Mouse (Mus musculus): ENCODE data around the gene Hscb. TPM values are rescaled to one million over a fixed set of nuclear protein-coding genes. Genes with fewer than 3 reads are reported as not detected.

The Hscb gene
- polyA plus RNA-seq, 1 experiment, result 24.2 TPM

- no peaks in the 10 kb centered on the region for H3K27me3 ChIP-seq (ENCODE audit: control insufficient read depth, insufficient read depth, insufficient read length)
- TF ChIP-seq TCF3 (IDR thresholded peaks at IDR 0.05; ENCODE audit: insufficient read length, low read depth) (no peak), REST (IDR thresholded peaks at IDR 0.05; ENCODE audit: insufficient read depth, insufficient read length) (no peak), MAX (IDR thresholded peaks at IDR 0.05; ENCODE audit: low read depth) (no peak), MYOG (IDR thresholded peaks at IDR 0.05; ENCODE audit: control insufficient read depth in 1 of 3, insufficient read depth in 1 of 3, insufficient read length in 2 of 3, low read depth in 2 of 3) (no peak), USF1 (IDR thresholded peaks at IDR 0.05; ENCODE audit: low read depth) (no peak), POLR2AphosphoS2 (IDR thresholded peaks at IDR 0.05; ENCODE audit: insufficient read length, low read depth) (no peak), MYOD1 (IDR thresholded peaks at IDR 0.05; ENCODE audit: control insufficient read depth in 1 of 3, insufficient read length in 2 of 3, low read depth in 2 of 3) (no peak)
- H3K4me2 ChIP-seq (ENCODE audit: low read depth), result no peak overlapping the region
- no peak overlapping the region for H3K4me3 ChIP-seq
- H3K79me2 ChIP-seq (ENCODE audit: control insufficient read depth, insufficient read depth), result no peaks in the 10 kb centered on the region
- no peak overlapping the region for H3ac ChIP-seq (ENCODE audit: control insufficient read depth, insufficient read length)
- H3K36me3 ChIP-seq (ENCODE audit: control insufficient read depth, insufficient read depth), result no peaks in the 10 kb centered on the region
Measured at GRCm38 (mm10) chr5:110824421-110824820, 15.2 kb downstream of the Hscb start.

GRCm38 (mm10) chr5:110809667-110810325 is 29.8 kb downstream of the Hscb start, which contains the start of gene Ulk1:
Gene Ulk1 (minus strand): TSS chr5:110810097.
- H3K36me3 ChIP-seq (ENCODE audit: control insufficient read depth, insufficient read depth), result no peaks in the 10 kb centered on the region
- peak within 1 kb of the TSS; percentile 61 for H3K4me3 ChIP-seq
- H3K27me3 ChIP-seq (ENCODE audit: control insufficient read depth, insufficient read depth, insufficient read length), result no peaks in the 10 kb centered on the region
- peak; percentile 32 for TF ChIP-seq REST (IDR thresholded peaks at IDR 0.05; ENCODE audit: insufficient read depth, insufficient read length)
- TF ChIP-seq POLR2AphosphoS2 (IDR thresholded peaks at IDR 0.05; ENCODE audit: insufficient read length, low read depth), result peak; percentile 93
- no peak for TF ChIP-seq E2F4 (IDR thresholded peaks at IDR 0.05; ENCODE audit: insufficient read depth)
- peak; percentile 87 for TF ChIP-seq POLR2A (IDR thresholded peaks at IDR 0.05; ENCODE audit: insufficient read length, low read depth)
- TF ChIP-seq SRF (IDR thresholded peaks at IDR 0.05; ENCODE audit: control insufficient read depth, insufficient read length, low read depth), result no peak
- TF ChIP-seq CEBPB (IDR thresholded peaks at IDR 0.05; ENCODE audit: insufficient read depth, poor library complexity, severe bottlenecking), result no peak
- no peak for TF ChIP-seq TCF12 (IDR thresholded peaks at IDR 0.05; ENCODE audit: insufficient read depth, poor library complexity, severe bottlenecking)
- TF ChIP-seq USF1 (IDR thresholded peaks at IDR 0.05; ENCODE audit: low read depth), result no peak
- H3K79me2 ChIP-seq (ENCODE audit: control insufficient read depth, insufficient read depth), result peaks cover 30% of the 10 kb centered on the region
- peak within 1 kb of the TSS; percentile 100 for H3K4me2 ChIP-seq (ENCODE audit: low read depth)
- peak within 1 kb of the TSS; percentile 96 for H3ac ChIP-seq (ENCODE audit: control insufficient read depth, insufficient read length)

DNA sequence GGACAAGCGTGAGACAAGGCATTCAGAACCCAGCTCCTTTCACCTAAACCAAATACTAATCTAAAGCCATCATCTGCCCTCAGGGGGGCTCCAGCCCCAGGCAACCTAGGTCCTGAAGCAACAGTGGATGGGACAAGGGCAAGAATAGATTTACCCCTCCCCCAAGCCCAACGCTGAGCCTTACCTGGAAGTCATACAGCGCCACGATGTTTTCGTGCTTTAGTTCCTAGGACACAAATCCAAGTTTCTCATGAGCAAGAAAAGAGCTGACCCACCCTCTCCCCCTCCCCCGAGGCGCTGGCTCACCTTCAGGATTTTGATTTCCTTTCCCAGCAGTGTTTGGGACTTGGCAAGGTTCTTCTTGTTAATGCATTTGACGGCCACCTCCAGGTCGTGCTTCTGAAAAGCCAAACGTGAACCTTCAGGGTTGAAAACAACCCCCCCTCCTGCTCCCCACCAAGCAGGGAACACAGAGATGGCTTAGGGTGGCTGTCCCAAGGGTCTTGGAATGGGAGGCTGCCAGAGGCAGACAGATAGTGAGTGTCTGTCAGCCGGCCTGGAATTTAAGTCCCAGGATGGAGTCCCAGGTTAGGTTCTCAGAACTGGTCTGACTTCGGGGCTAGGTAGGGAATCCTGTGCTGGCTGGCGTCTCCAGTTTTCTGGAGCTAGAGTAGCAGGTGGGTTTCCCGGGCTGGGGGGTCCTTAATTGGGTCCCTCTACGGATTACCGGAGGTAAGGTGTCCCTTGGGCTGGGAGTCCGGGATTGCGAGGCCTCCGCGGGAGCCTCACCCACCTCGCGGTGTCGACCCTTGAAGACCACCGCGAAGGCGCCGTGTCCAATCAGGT is 30.5 kb downstream of the Hscb start:
- H3K4me2 ChIP-seq (ENCODE audit: low read depth), result peak overlapping the region; percentile 100
- peak overlapping the region; percentile 61 for H3K4me3 ChIP-seq
- no peaks in the 10 kb centered on the region for H3K27me3 ChIP-seq (ENCODE audit: control insufficient read depth, insufficient read depth, insufficient read length)
- TF ChIP-seq CEBPB (IDR thresholded peaks at IDR 0.05; ENCODE audit: insufficient read depth, poor library complexity, severe bottlenecking) (no peak), TCF12 (IDR thresholded peaks at IDR 0.05; ENCODE audit: insufficient read depth, poor library complexity, severe bottlenecking) (no peak), REST (IDR thresholded peaks at IDR 0.05; ENCODE audit: insufficient read depth, insufficient read length) (no peak), MAX (IDR thresholded peaks at IDR 0.05; ENCODE audit: low read depth) (no peak)
- peak overlapping the region; percentile 96 for H3ac ChIP-seq (ENCODE audit: control insufficient read depth, insufficient read length)
- H3K36me3 ChIP-seq (ENCODE audit: control insufficient read depth, insufficient read depth), result no peaks in the 10 kb centered on the region
- H3K79me2 ChIP-seq (ENCODE audit: control insufficient read depth, insufficient read depth), result peaks cover 30% of the 10 kb centered on the region

DNA sequence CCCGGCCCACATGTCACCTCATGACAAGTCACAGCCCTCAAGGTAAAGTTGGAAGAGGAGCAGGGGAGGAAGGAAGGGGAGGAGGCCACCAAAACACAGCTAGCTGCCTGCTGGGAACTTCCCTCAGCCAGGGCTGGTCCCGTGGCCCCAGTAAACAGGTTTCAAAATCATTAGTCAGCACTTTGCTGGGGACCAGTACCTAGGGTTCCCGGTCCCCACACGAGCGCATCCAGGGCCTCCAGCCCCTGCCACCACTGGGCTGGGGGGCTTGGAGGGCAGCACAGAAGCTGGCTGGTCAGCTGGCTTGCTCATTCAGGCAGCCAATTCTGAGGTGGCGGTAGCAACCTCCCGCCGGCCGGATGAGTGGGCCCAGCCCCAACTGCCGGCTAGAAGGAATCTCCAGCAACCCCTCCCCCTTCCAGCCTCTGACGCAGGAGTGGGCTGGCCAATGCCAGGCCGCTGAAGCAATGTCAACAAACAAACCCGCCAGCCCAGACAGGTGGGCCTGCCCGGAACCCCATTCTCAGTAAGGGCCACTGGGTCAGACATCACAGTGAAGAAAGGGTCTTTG is 31.4 kb downstream of the Hscb start:
- Histone ChIP-seq H3K36me3 (ENCODE audit: control insufficient read depth, insufficient read depth) (no peaks in the 10 kb centered on the region), H3K79me2 (ENCODE audit: control insufficient read depth, insufficient read depth) (peaks cover 30% of the 10 kb centered on the region), H3K4me3 (peak overlapping the region; percentile 61), H3ac (ENCODE audit: control insufficient read depth, insufficient read length) (no peak overlapping the region), H3K27me3 (ENCODE audit: control insufficient read depth, insufficient read depth, insufficient read length) (no peaks in the 10 kb centered on the region), H3K4me2 (ENCODE audit: low read depth) (peak overlapping the region; percentile 100)
- no peak for TF ChIP-seq MAX (IDR thresholded peaks at IDR 0.05; ENCODE audit: low read depth)
- TF ChIP-seq MYOD1 (IDR thresholded peaks at IDR 0.05; ENCODE audit: control insufficient read depth in 1 of 3, insufficient read length in 2 of 3, low read depth in 2 of 3), result peak in 1 of 3 experiments; percentile 50
- peak in 1 of 3 experiments; percentile 45 for TF ChIP-seq MYOG (IDR thresholded peaks at IDR 0.05; ENCODE audit: control insufficient read depth in 1 of 3, insufficient read depth in 1 of 3, insufficient read length in 2 of 3, low read depth in 2 of 3)
- peak; percentile 63 for TF ChIP-seq POLR2AphosphoS2 (IDR thresholded peaks at IDR 0.05; ENCODE audit: insufficient read length, low read depth)
- TF ChIP-seq CEBPB (IDR thresholded peaks at IDR 0.05; ENCODE audit: insufficient read depth, poor library complexity, severe bottlenecking), result no peak
- TF ChIP-seq POLR2A (IDR thresholded peaks at IDR 0.05; ENCODE audit: insufficient read length, low read depth), result peak; percentile 66

DNA sequence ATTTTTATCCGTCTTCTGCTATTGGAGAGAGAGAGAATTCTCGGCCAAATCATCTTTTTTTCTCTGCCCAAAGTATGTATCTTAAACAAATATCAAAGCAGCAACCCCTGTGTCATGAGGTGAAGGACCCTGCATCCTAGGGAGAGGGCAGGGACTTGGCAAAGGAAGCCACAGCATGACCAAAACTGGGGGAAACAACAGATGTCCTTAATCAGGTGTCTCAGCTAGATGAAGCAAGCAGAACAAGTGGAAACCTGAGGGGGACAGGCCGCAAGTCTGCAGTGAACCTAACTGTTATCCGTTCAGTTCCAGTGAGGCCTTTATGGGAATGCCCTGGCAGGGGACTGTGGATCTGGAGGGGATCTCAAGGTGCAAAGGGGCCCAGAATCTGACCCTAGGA is 32.1 kb downstream of the Hscb start:
- Histone ChIP-seq H3ac (ENCODE audit: control insufficient read depth, insufficient read length) (no peak overlapping the region), H3K36me3 (ENCODE audit: control insufficient read depth, insufficient read depth) (no peaks in the 10 kb centered on the region), H3K4me2 (ENCODE audit: low read depth) (peak overlapping the region; percentile 100), H3K27me3 (ENCODE audit: control insufficient read depth, insufficient read depth, insufficient read length) (no peaks in the 10 kb centered on the region), H3K4me3 (peak overlapping the region; percentile 61), H3K79me2 (ENCODE audit: control insufficient read depth, insufficient read depth) (peaks cover 30% of the 10 kb centered on the region)
- no peak for TF ChIP-seq MAX (IDR thresholded peaks at IDR 0.05; ENCODE audit: low read depth)
- TF ChIP-seq MYOG (IDR thresholded peaks at IDR 0.05; ENCODE audit: control insufficient read depth in 1 of 3, insufficient read depth in 1 of 3, insufficient read length in 2 of 3, low read depth in 2 of 3), result no peak
- TF ChIP-seq CEBPB (IDR thresholded peaks at IDR 0.05; ENCODE audit: insufficient read depth, poor library complexity, severe bottlenecking), result no peak
- no peak for TF ChIP-seq REST (IDR thresholded peaks at IDR 0.05; ENCODE audit: insufficient read depth, insufficient read length)
- TF ChIP-seq MYOD1 (IDR thresholded peaks at IDR 0.05; ENCODE audit: control insufficient read depth in 1 of 3, insufficient read length in 2 of 3, low read depth in 2 of 3), result no peak
- no peak for TF ChIP-seq SRF (IDR thresholded peaks at IDR 0.05; ENCODE audit: control insufficient read depth, insufficient read length, low read depth)

All from myocyte (in vitro differentiated cells).